Mouse (Mus musculus) C2C12 (cell line): Measurements from ENCODE around the gene Aak1. TPM values are rescaled to one million over a fixed set of nuclear protein-coding genes. Genes with fewer than 3 reads are reported as not detected.
"Not testable (repeated sequence)": the region's sequence is repeated elsewhere in the genome, so short reads cannot be mapped to it uniquely, and the experiment has no call there.

Source experiments
- H3K27me3 ChIP-seq: one replicate; pipeline ENCODE4 v1.6.1; 2011; ENCODE audit not compliant: control insufficient read depth, insufficient read depth, insufficient read length
- H3K36me3 ChIP-seq: one replicate; pipeline ENCODE4 v1.6.1; 2011; ENCODE audit not compliant: control insufficient read depth, insufficient read depth
- H3K4me3 ChIP-seq: one replicate; pipeline ENCODE4 v1.5.1; 2011; ENCODE audit warnings: mild to moderate bottlenecking, control low read depth; ENCODE audit not compliant: poor library complexity, insufficient read depth, severe bottlenecking
- H3K79me2 ChIP-seq: one replicate; pipeline ENCODE4 v1.6.1; 2011; ENCODE audit not compliant: control insufficient read depth, insufficient read depth
- H3K79me3 ChIP-seq: one replicate; pipeline ENCODE4 v1.6.1; 2011; ENCODE audit warnings: low read depth, control low read depth
- H3ac ChIP-seq: one replicate; pipeline ENCODE3; 2011; ENCODE audit warnings: low read depth; ENCODE audit not compliant: control insufficient read depth, insufficient read length
- CEBPB ChIP-seq: IDR thresholded peaks from one replicate; pipeline ENCODE4 v1.6.1; 2011; ENCODE audit warnings: low read depth, mild to moderate bottlenecking, control low read depth, moderate library complexity
- CTCF ChIP-seq: IDR thresholded peaks from one replicate; pipeline ENCODE4 v1.5.1; 2011; ENCODE audit not compliant: control insufficient read depth, insufficient read depth, insufficient read length
- FOSL1 ChIP-seq: IDR thresholded peaks from one replicate; pipeline ENCODE4 v1.8.0; 2011; ENCODE audit warnings: mild to moderate bottlenecking, low read length; ENCODE audit not compliant: poor library complexity, insufficient read depth, severe bottlenecking
- MAX ChIP-seq: IDR thresholded peaks from one replicate; pipeline ENCODE4 v1.6.1; 2011; ENCODE audit warnings: mild to moderate bottlenecking, control low read depth
- MYOD1 ChIP-seq: IDR thresholded peaks from one replicate; pipeline ENCODE4 v1.6.1; 2011; ENCODE audit warnings: low read depth; ENCODE audit not compliant: control insufficient read depth, insufficient read length
- MYOG ChIP-seq: IDR thresholded peaks from one replicate; pipeline ENCODE4 v1.6.1; 2011; ENCODE audit not compliant: control insufficient read depth, insufficient read length; ENCODE audit errors: extremely low read depth
- USF1 ChIP-seq: IDR thresholded peaks from one replicate; pipeline ENCODE4 v1.6.1; 2011; ENCODE audit warnings: low read depth, mild to moderate bottlenecking, control low read depth, moderate library complexity
- polyA plus RNA-seq: library from polyadenylated mRNA; unstranded; fragments of >200 nt; fragmentation: generic; extraction: Trizol; gene quantifications from one replicate; pipeline ENCODE4 v1.2.1, GENCODE M21; 2012; ENCODE audit warnings: missing spikeins

Gene Aak1
- polyA plus RNA-seq, 1 experiment, result 12.8 TPM

GRCm38 (mm10) chr6:87042337-87043130 lies 193.2 kb downstream of the Aak1 start, which contains the start of gene Gfpt1:
Gfpt1 (plus strand) TSS chr6:87042846.
- H3K36me3 ChIP-seq, result no peaks in the 10 kb centered on the region
- peak within 1 kb of the TSS; percentile 89 for H3ac ChIP-seq
- peaks cover 36% of the 10 kb centered on the region for H3K79me2 ChIP-seq
- peaks cover 11% of the 10 kb centered on the region for H3K79me3 ChIP-seq
- no peaks in the 10 kb centered on the region for H3K27me3 ChIP-seq
- peak within 1 kb of the TSS; percentile 89 for H3K4me3 ChIP-seq
- TF ChIP-seq FOSL1 (no peak), MYOG (no peak), CTCF (no peak), CEBPB (no peak), MYOD1 (no peak), MAX (no peak), USF1 (no peak)

DNA sequence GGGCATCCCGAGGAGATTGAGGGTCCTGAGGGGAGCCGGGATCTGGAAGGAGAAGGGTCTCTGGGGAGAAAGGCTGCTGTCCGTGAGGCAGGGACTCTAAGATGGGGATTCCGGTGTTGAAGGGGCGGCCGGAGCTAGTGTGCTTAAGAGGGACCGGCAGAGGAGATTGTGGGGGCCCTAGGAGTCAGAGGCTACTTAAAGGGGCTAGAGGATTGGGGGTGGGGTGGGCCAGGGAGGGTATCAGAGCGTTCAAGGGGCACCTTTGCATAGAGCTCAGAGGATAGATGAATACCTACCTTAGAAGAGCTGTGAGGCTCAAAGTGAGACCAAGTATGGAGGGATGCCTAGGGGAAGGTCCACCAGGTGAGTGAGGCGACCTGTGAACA lies 193.8 kb downstream of the Aak1 start:
- Histone ChIP-seq H3K79me2 (peaks cover 42% of the 10 kb centered on the region), H3ac (peak overlapping the region; percentile 89), H3K27me3 (no peaks in the 10 kb centered on the region), H3K36me3 (no peaks in the 10 kb centered on the region), H3K79me3 (peaks cover 16% of the 10 kb centered on the region), H3K4me3 (peak overlapping the region; percentile 89)
- TF ChIP-seq MAX, result no peak
- TF ChIP-seq FOSL1, result no peak
- no peak for TF ChIP-seq MYOD1
- TF ChIP-seq CEBPB, result no peak
- TF ChIP-seq CTCF, result no peak
- TF ChIP-seq USF1, result no peak
- TF ChIP-seq MYOG, result no peak

DNA sequence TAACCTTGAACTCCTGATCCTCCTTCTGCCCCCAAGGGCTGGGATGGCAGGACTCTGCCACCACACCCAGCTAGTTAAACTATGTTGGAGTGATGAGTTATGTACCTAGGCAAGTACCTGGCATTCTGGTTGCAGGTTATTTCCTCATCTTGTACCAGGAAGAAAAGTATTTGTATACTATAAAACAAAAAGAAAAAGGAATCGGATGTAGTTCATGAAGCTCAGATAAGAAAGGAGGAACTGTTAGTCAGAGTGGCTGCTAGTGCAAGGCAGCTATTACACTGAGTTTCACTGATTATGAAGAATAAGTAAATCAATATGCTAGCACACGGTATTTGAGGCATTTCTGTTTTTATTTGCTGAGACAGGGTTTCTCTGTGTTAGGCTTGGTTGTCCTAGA lies 195.6 kb downstream of the Aak1 start:
- H3ac ChIP-seq, result no peak overlapping the region
- peaks cover 17% of the 10 kb centered on the region for H3K79me3 ChIP-seq
- H3K27me3 ChIP-seq, result no peaks in the 10 kb centered on the region
- no peak for TF ChIP-seq MYOD1
- no peak for TF ChIP-seq FOSL1
- TF ChIP-seq MAX, result no peak
- H3K79me2 ChIP-seq, result peaks cover 54% of the 10 kb centered on the region
- no peaks in the 10 kb centered on the region for H3K36me3 ChIP-seq
- no peak overlapping the region for H3K4me3 ChIP-seq

GRCm38 (mm10) chr6:87045507-87045906 lies 196.2 kb downstream of the Aak1 start:
- H3K36me3 ChIP-seq, result no peaks in the 10 kb centered on the region
- H3K79me2 ChIP-seq, result peaks cover 54% of the 10 kb centered on the region
- TF ChIP-seq CEBPB (no peak), MAX (no peak), USF1 (no peak), FOSL1 (no peak), CTCF (no peak), MYOG (no peak), MYOD1 (no peak)
- no peak overlapping the region for H3K4me3 ChIP-seq
- peaks cover 17% of the 10 kb centered on the region for H3K79me3 ChIP-seq
- H3K27me3 ChIP-seq, result no peaks in the 10 kb centered on the region
- H3ac ChIP-seq, result no peak overlapping the region

- Histone ChIP-seq H3K36me3 (peaks cover 28% of the 10 kb centered on the region), H3K79me3 (peaks cover 11% of the 10 kb centered on the region), H3K79me2 (peaks cover 44% of the 10 kb centered on the region)
- not testable (repeated sequence) for H3K27me3 ChIP-seq, H3K4me3 ChIP-seq, H3ac ChIP-seq
These were observed 199.4 kb downstream of the Aak1 start for GRCm38 (mm10) chr6:87048712-87049111.

DNA sequence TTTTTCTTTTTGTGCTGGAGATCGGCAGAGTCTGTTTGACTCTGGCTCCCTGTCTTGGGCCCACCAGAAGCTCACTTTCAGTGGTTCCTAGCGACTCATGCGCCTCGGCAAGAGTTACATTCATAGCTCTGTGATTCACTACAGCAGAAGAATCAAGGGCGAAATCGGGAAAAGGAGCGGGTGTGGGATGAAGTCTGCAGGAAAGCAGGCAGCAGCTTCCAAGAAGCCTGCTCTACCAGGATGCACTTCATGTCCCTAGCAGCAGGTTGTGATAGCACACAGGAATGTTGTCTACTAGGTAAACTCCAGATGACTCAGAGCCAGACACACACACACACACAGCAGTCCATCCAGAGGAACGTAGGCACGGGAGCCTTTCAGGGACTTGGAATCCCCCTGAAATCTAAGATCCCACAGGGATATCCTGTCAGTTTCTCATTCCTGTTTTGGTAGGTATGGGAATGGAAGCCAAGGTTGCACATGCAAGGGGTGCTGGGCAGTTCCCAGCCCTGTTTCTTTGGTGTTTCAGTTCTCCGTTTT lies 202.6 kb downstream of the Aak1 start:
- Histone ChIP-seq H3K79me3 (peaks cover 6% of the 10 kb centered on the region), H3K27me3 (no peaks in the 10 kb centered on the region), H3K4me3 (no peak overlapping the region), H3K36me3 (peaks cover 54% of the 10 kb centered on the region), H3ac (no peak overlapping the region), H3K79me2 (peaks cover 23% of the 10 kb centered on the region)
- TF ChIP-seq CTCF (no peak), FOSL1 (no peak), MAX (no peak), USF1 (no peak), MYOD1 (no peak), MYOG (no peak)

Other genes starting within 250 kb of the Aak1 start
- 0.04 TPM for gene Asprv1, start 221.4 kb upstream of the Aak1 start, polyA plus RNA-seq
- 1.1 TPM for gene Mxd1, start 180.4 kb upstream of the Aak1 start, polyA plus RNA-seq
- 53.1 TPM for gene Snrnp27, start 165.0 kb upstream of the Aak1 start, polyA plus RNA-seq
- gene Gmcl1, start 116.1 kb upstream of the Aak1 start, polyA plus RNA-seq, result 6.6 TPM
- 93.0 TPM for gene Anxa4, start 55.9 kb upstream of the Aak1 start, polyA plus RNA-seq
- 108 TPM for gene Nfu1, start 159.7 kb downstream of the Aak1 start, polyA plus RNA-seq
- 10.5 TPM for gene Gfpt1, start 193.3 kb downstream of the Aak1 start, polyA plus RNA-seq